Mouse (Mus musculus): Measurements from ENCODE around the gene Mfng. TPM values are rescaled to one million over a fixed set of nuclear protein-coding genes. Genes with fewer than 3 reads are reported as not detected.

Gene Mfng
- total and polyA plus RNA-seq, 3 experiments = 35.2 to 63.7 (median 52.5) TPM

DNA sequence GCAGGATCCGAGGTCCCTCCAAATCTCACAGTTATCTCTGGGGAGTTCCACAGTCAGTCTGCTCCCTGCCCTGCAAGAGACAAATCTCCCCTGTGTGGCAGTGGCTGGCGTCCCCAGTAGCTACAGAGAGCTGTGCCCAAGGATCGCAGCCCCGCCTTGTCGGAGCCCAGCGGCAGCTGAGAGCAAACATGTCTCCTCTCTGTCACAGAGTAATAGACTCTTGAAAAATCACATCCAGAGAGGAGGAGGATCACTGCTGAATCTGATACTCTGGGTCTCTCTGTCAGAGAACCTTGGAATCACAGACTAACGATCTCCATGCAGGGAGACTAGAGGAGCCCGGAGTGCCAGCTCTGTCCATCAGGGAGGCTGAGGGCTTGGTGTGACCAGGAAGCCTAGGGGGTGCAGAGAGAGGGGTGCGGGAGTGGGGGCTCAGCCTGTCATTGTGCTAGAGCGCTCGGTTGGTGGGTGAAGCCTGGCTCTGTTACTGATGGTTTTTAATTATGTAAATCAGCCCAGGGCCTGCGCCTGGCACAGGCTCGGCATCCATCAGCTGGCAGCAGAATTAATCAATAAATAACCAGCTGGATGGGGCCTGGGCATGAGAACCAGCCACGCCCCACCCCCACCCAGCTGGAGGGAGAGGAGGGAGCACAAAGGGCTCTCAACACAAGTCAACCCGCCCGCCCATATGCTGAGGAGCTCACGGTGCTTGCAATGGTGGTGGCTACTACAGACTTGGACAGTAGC lies 37.7 kb downstream of the Mfng start:
- H3K9me3 ChIP-seq (replicated peaks; ENCODE audit: low read length) = peaks cover 4% of the 10 kb centered on the region
- no peaks in the 10 kb centered on the region for H3K79me2 ChIP-seq (replicated peaks; ENCODE audit: control insufficient read depth, extremely low read depth, insufficient read depth, poor library complexity, severe bottlenecking)
- H3K27me3 ChIP-seq (replicated peaks) = peaks cover 46% of the 10 kb centered on the region
- no peak overlapping the region for H3K4me2 ChIP-seq (ENCODE audit: insufficient read depth, low read depth, poor library complexity, severe bottlenecking)
- dilution Hi-C loops (cut with MboI; ENCODE audit: extremely low pct_ligation_motif_present, extremely low pct_unique_long_range_greater_than_20kb, low sequenced_read_pairs) = loop anchor here (25.0 kb wide), 1 partner anchor 102 kb away; the partner anchor contains the start of gene Cdc42ep1
- no peaks in the 10 kb centered on the region for H3K36me3 ChIP-seq (replicated peaks in 1 of 2; ENCODE audit: control insufficient read depth in 1 of 2, insufficient read depth in 1 of 2, low read length in 1 of 2)
- H3K4me1 ChIP-seq (ENCODE audit: control insufficient read depth in 1 of 2, insufficient read depth in 2 of 2) = no peaks in the 10 kb centered on the region
- in situ Hi-C loops (cut with MboI; ENCODE audit: low pct_ligation_motif_present, low pct_unique_long_range_greater_than_20kb, low sequenced_read_pairs) = loop anchor here (25.0 kb wide), 1 partner anchor 298 kb away; the partner anchor contains the start of gene Kctd17
- H3K4me3 ChIP-seq (replicated peaks in 1 of 3; ENCODE audit: low read depth in 2 of 3, low read length in 2 of 3, poor library complexity in 1 of 3) = no peak overlapping the region
- DNase-seq (ENCODE audit: extremely low read depth) = no peak
- H3K27ac ChIP-seq (ENCODE audit: insufficient read depth, low read depth) = no peak overlapping the region
- TF ChIP-seq SMC3 (IDR thresholded peaks at IDR 0.05; ENCODE audit: low read depth, low read length) (no peak), ELF1 (IDR thresholded peaks at IDR 0.05; ENCODE audit: low read depth, low read length) (no peak), MXI1 (IDR thresholded peaks at IDR 0.05; ENCODE audit: low read depth, low read length) (no peak), CHD2 (IDR thresholded peaks at IDR 0.05; ENCODE audit: low read length) (no peak), CTCF (conservative IDR thresholded peaks at IDR 0.05 in 1 of 2, IDR thresholded peaks at IDR 0.05 in 1 of 2; ENCODE audit: low read depth in 2 of 2, low read length in 2 of 2) (no peak), NELFE (IDR thresholded peaks at IDR 0.05; ENCODE audit: low read depth, low read length) (no peak), ETS1 (conservative IDR thresholded peaks at IDR 0.05; ENCODE audit: low read depth, low read length) (no peak), MYC (IDR thresholded peaks at IDR 0.05; ENCODE audit: low read depth, low read length) (no peak), USF1 (IDR thresholded peaks at IDR 0.05; ENCODE audit: low read depth, low read length) (no peak), CHD1 (IDR thresholded peaks at IDR 0.05; ENCODE audit: low read depth, low read length) (no peak), MAZ (IDR thresholded peaks at IDR 0.05; ENCODE audit: low read depth, low read length) (no peak), IRF4 (IDR thresholded peaks at IDR 0.05; ENCODE audit: low read depth, low read length) (no peak), GABPA (IDR thresholded peaks at IDR 0.05; ENCODE audit: insufficient replicate concordance, low read depth, low read length) (no peak), JUND (conservative IDR thresholded peaks at IDR 0.05; ENCODE audit: low read depth, low read length) (no peak)
- H3K9ac ChIP-seq (ENCODE audit: insufficient read depth, low read depth) = no peak overlapping the region

DNA sequence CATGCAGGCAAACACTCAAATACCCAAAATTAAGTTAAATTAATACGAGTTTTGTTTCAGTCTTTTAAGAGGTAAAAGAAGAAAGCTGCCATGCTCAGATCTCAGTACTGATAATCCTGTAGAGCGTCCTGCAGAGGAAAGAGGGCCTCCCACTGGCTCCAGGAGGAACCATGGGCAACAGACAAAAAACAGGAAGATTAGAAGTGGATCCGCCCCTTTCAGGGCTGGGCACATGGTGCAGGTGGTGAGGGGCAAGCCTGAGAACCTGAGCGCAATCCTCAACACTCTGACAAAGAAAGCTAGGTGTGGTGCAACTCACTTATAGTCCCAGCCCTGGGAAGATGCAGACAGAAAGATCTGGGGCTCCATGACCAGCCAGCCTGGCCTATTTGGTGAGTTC lies 41.4 kb downstream of the Mfng start:
- no peak for DNase-seq (ENCODE audit: extremely low read depth)
- H3K4me2 ChIP-seq (ENCODE audit: insufficient read depth, low read depth, poor library complexity, severe bottlenecking) = no peak overlapping the region
- TF ChIP-seq GABPA (IDR thresholded peaks at IDR 0.05; ENCODE audit: insufficient replicate concordance, low read depth, low read length) = no peak
- no peak for TF ChIP-seq USF2 (conservative IDR thresholded peaks at IDR 0.05; ENCODE audit: low read depth, low read length)
- TF ChIP-seq CHD1 (IDR thresholded peaks at IDR 0.05; ENCODE audit: low read depth, low read length) = no peak
- no peak for TF ChIP-seq CHD2 (IDR thresholded peaks at IDR 0.05; ENCODE audit: low read length)
- TF ChIP-seq RCOR1 (conservative IDR thresholded peaks at IDR 0.05; ENCODE audit: low read depth, low read length) = no peak
- no peak for TF ChIP-seq ZKSCAN1 (IDR thresholded peaks at IDR 0.05; ENCODE audit: borderline replicate concordance, low read depth, low read length)
- TF ChIP-seq TCF12 (IDR thresholded peaks at IDR 0.05; ENCODE audit: low read depth, low read length) = no peak
- TF ChIP-seq MXI1 (IDR thresholded peaks at IDR 0.05; ENCODE audit: low read depth, low read length) = no peak
- H3K9me3 ChIP-seq (replicated peaks; ENCODE audit: low read length) = peaks cover 4% of the 10 kb centered on the region
- no peak overlapping the region for H3K9ac ChIP-seq (ENCODE audit: insufficient read depth, low read depth)
- in situ Hi-C loops (cut with MboI; ENCODE audit: low pct_ligation_motif_present, low pct_unique_long_range_greater_than_20kb, low sequenced_read_pairs) (loop anchor here (25.0 kb wide), 1 partner anchor 295 kb away; the partner anchor contains the start of gene Kctd17), dilution Hi-C loops (cut with MboI; ENCODE audit: extremely low pct_ligation_motif_present, extremely low pct_unique_long_range_greater_than_20kb, low sequenced_read_pairs) (loop anchor here (25.0 kb wide), 1 partner anchor 105 kb away; the partner anchor contains the start of gene Cdc42ep1)
- H3K36me3 ChIP-seq (replicated peaks in 1 of 2; ENCODE audit: control insufficient read depth in 1 of 2, insufficient read depth in 1 of 2, low read length in 1 of 2) = no peaks in the 10 kb centered on the region
- no peak overlapping the region for H3K4me3 ChIP-seq (replicated peaks in 1 of 3; ENCODE audit: low read depth in 2 of 3, low read length in 2 of 3, poor library complexity in 1 of 3)
- H3K79me2 ChIP-seq (replicated peaks; ENCODE audit: control insufficient read depth, extremely low read depth, insufficient read depth, poor library complexity, severe bottlenecking) = no peaks in the 10 kb centered on the region
- no peaks in the 10 kb centered on the region for H3K4me1 ChIP-seq (ENCODE audit: control insufficient read depth in 1 of 2, insufficient read depth in 2 of 2)
- H3K27ac ChIP-seq (ENCODE audit: insufficient read depth, low read depth) = no peak overlapping the region
- H3K27me3 ChIP-seq (replicated peaks) = peaks cover 47% of the 10 kb centered on the region

Measured in CH12.LX (cell line).